Mouse (Mus musculus) adrenal gland, postnatal 25 days (tissue): ENCODE results near the gene Nle1. TPM values are rescaled to one million over a fixed set of nuclear protein-coding genes. Genes with fewer than 3 reads are reported as not detected.

Experiments
- DNase-seq: peaks from one replicate; pipeline ENCODE4 v3.0.0; 2021; ENCODE audit warnings: mixed read lengths
- total RNA-seq: library from RNA; stranded (reverse); gene quantifications from 2 replicates; pipeline ENCODE4 v1.2.3, GENCODE M21; 2021

Gene Nle1
- total RNA-seq, 1 experiment from 2014 or later: 23.5 TPM

DNA sequence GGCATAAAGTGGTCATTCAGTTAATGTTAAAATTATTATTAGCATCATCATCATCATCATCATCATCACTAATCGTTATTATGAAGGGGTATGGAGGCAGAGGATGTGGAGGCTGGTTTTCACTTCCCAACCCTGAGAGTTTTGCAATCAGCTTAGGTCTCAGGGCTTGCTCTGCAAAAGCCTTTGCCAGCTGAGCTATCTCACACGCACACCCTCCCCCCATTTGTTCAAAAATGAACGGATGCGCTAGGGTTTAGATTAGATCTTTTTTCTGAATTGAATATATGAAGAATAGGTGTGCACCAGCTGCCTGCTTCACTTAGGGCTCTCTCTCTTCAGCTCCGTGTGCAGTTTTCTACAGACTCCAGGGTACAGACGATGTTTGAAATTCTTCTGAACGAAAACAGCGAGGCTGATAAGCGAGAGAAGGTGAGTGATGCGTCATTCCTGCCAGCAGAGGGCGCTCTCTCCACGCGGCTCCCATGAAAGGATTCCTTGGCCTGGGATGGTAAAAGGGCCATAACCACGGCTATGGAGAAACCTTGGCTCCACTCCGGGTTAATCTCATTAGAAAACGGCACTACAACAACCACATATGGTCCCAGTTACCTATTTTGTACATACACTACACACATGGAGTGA, 6.6 kb upstream of the Nle1 start:
- DNase-seq: peak; percentile 80

DNA sequence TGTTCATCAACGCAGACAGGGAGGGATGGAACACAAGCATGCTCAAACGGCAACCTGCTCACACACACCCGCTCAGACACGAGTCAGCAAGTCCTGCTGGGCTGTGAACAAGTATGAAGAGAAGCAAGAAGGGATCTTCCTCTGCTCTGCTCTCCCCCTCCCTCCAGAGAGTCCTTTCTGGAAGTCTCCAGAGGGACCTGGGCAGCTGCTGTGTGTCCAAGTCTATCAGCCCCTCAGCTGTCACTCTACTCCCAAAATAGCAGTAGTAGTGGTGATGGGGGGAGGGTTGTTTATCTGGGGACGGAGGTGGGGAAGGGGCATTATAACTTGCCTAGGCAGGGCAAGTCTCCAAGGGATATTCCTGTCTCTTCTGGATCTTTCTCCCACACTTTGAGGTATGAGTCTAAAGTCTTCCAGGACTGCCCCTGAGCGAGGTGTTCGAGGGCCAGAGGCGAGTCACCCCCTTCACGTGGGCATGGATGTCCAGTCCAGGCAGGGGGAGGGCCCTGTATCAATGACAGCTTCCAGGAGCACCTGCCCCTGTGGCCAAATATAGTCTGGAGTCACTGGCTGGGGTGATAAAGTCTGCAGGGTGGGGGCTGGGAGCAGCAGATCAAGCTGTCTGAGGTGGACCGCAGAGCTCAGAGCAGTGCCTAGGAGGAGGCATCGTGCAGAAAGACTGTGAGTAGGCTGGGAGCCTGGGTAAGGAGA, 2.6 kb upstream of the Nle1 start:
- DNase-seq: no peak

DNA sequence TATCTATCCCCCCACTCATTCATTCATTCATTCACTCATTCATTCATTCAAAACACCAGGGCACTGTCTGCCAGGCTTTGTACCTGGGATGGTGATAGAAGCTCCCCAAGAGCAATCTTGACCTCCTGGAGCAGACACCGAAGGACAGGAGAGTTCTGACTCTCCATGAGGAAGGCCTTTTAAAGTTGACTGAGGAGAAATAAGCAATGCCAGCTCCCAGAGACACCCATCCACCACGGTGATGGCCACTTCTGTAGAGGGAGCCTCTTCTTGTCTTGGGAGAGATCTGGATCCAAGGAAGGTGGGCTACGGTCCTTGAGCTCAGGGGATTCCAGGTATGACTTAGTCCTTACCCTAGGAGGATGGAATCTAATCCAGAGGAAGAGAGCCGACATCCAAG, 2.0 kb upstream of the Nle1 start, which contains the start of gene Unc45b:
Gene Unc45b, plus strand, starts transcription at position 301 of the 400 bp plus-strand sequence.
- no peak for DNase-seq

DNA sequence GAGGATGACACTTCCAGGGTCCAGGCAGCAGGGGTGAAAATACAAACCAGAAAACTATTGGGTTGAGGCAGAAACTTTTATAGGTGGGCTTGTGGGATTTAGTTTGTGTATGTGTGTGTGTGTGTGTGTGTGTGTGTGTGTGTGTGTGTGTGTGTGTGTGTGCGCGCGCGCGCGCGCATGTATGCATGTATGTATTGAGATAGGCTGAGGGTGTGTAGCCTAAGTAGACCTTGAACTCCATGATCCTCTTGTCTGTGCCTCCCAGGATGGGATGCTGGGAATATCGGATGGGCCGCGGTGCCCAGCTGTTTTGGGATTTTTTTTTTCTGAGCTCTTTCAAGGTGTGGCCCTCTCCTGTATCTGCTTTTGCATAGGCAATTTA, 388 bp upstream of the Nle1 start:
- no peak for DNase-seq

DNA sequence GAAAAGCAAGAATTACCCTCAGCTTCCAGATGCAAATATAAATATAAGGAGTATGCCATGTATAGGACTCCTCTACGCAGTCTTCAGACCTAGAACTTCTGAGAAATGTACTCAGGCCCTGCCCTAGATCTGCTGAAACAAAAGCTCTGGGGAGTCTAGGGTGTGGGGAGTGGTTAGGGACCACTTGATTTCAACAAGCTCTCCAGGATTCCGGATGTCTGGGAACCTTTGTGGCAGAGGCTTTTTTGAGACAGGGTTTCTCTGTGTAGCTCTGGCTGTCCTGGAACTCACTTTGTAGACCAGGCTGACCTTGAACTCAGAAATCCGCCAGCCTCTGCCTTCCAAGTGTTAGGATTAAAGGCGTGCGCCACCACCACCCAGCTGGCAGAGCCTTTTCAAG, 2.4 kb downstream of the Nle1 start:
- DNase-seq: no peak

DNA sequence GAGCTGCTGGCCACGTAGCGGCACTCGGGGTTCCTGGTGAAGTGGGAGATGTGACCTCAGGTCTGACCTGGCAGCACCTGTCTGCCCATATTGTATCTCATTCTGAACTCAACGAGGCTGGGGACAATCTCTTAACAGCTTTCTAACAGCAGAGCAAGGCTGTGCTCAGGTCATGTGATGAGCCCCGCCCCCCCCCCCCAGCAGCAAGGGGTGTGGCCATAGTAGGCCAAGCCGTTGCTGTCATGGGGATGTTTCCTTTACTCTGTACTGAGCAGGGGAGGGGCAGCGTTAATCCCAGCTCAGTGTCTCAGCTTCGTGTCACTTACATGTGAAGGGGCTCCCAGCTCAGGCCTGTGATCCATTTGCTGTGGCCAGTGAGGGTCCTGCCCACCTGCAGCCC, 3.3 kb downstream of the Nle1 start:
- no peak for DNase-seq

DNA sequence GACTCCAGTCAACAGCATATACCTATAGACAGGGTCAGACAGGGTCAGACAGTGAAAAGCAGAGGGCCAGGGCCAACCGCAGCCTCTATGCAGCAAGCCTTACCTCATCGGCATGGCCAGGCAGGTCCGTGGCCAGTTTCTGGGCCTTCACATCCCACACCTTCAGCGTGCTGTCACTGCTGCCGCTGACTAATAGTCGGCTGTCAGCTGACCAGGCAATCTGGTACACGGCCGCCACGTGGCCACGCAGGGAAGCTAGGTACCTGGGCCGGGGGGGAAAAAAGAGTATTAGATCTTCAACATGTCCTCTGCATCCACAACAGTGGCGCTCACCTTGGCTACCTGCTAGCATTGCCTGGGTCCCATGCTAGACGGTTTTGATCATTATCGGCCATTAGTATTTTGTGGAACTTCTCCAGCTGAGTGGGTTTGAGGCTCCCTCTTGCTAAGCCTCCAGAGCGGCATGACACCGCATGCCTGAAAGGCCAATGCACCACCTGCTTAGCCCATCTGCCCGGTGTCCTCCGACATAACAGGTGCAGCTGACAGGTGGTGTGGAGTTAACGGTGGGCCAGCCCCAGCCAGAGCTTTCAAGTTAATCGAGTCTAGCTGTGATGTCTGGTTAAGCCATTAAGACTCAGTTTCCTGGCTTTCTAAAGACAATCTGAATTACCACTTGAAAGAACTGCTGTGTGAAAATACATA, 6.5 kb downstream of the Nle1 start:
- DNase-seq: no peak

DNA sequence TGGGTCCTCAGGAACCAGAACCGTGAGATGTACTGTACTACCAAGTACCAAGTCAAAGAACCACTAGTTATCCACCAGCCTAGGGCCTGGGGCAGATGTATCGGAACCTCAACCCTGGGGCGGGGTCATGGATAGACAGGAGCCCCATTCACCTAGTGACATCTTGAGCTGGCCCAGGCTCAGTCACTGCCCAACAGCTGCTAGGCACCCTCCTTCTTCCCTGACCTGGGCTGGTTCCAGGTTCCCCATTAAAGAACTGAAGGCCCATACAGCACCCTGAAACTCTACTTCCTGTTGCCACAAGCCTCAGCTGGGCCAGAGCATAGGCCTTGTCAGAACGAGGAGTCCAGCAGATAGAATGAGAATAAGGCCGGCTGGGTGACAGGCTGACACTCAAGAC, 8.5 kb downstream of the Nle1 start:
- no peak for DNase-seq

DNA sequence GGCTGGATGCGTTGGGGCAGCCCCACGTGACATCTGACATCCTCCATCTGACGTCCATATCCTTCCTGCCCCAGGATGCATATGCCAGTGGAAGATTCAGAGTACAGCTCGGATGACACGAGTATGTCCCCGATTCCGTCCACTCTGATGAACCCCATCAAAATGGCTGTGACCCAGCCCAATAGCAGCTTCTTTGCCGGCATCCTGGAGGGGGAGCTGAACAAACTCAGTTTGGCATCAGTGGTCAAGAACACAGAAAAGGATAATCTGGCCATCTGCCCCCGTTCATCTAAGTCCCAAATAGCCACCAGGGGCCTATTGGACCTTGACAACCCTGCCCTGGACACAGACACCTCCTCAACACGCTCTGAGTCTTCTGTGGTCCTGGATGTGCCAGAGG, 10.7 kb downstream of the Nle1 start:
- no peak for DNase-seq

DNA sequence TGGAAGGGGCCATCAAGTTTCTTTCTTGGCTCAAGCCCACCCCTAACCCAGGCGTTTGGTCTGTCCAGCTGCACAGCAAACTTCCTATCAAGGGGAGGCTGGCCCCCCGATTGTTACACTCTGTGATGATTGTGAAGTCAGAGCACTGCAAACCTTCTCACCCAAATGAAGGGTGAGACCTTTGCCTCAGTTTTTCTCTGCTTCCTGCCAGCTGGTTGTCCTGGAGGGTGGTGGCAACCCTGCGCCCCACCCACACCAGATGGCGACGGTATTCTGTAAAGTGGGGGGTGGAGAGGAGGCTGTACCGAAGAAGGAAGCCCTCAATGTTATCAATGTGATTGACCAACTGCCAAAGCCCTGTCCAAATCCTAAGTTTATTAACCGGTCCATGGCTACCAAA, 16.3 kb downstream of the Nle1 start, which contains the start of gene Fndc8:
Gene Fndc8, plus strand, starts transcription at position 189 of the 400 bp plus-strand sequence.
- DNase-seq: no peak

DNA sequence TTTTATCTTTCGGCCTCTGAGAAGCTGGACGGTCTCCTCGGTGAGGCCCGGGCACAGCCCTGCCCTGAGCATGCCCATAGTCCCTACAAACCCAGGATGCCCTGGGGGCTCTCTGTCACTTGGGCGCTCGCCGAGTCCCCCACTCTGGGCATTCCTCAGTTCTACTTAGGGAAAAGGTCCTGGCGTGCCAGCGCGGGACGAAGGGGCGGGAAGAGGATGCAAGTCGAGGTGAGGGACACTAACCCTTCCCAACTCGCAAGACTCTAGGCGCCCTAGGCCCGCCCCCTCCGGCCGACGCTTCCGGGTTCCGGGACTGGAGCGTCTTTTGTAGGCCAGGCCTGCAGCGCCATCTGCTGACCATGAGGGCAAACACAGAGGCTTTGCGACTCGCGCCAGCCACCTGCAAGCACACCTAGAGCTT, 17.9 kb downstream of the Nle1 start, which contains the start of gene Rad51d:
Gene Rad51d, minus strand, starts transcription at position 273 of the 421 bp plus-strand sequence.
- peak; percentile 95 for DNase-seq

DNA sequence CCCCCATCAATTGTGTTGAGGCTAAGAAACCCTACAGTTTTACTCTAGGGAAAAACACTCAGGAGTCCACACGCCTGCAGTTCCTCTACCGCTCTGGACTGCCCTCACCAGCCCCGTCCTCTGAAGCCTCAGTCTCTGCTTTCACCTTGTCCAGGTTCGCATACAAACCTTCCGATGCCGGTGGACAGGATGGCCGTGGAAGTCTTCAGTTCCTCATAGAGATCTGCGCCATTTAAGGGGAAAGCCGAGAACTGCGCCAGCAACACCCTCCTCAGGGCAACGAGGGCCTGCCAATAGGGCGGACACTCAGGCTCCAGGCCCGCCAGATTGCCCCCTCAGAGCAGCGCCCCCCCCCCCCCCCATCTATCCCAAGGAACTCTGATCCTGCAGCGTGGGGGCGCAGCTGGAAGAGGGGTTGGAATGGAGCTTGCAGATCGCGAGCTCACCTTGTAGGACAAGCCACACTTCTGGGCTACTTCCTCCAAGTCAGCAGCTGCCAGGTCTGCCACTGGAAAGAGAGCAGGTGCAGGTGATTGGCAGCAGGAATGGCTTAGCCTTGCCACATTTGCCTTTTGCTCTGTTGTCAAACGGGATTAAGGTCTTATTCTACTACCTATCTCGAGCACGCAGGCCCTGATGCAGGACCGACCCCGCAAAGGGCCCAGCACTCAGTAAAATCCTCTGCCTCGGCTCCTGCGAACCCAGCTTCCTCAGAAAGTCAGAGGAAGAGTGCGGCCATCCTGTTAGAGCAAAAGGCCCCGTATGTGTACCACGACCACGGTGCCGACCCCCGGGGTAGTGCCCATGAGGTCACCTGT, 18.5 kb downstream of the Nle1 start:
- DNase-seq: peak; percentile 18

DNA sequence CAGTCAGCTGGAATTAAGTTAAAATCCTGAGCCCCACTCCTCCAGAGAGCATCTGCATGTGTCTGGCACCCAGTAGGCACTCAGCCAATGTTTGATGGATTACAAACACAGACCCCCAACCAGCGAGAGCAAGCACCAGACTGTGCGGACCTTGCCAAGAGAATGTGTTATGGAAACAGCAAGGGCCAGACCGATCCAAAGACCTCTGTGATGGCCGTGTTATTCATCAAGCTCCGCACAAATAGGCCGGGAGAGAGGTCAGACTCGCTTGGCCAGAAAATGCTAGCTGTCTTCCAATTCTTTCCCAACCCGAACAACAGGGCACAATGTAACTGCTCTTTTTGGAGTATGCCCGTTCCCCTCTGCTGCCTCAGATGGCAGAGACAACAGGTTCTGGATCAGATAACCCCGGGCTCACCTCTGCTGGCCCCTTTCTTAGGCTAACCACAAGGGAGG, 19.7 kb downstream of the Nle1 start:
- no peak for DNase-seq

DNA sequence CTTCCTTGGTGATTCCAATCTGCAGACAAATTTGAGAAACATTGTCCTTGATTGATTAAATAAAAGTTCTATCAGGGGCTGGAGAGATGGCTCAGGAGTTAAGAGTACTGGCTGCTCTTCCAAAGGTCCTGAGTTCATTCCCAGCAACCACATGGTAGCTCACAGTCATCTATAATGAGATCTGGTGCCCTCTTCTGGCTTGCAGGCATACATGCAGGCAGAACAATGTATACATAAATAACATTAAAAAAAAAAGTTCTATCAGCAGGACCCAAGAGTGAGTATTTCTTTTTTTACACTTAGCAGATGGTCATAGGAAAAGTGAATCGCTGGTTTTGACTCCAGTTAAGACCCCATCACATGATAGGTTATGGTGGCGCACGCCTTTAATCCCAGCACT, 21.7 kb downstream of the Nle1 start:
- DNase-seq: no peak

DNA sequence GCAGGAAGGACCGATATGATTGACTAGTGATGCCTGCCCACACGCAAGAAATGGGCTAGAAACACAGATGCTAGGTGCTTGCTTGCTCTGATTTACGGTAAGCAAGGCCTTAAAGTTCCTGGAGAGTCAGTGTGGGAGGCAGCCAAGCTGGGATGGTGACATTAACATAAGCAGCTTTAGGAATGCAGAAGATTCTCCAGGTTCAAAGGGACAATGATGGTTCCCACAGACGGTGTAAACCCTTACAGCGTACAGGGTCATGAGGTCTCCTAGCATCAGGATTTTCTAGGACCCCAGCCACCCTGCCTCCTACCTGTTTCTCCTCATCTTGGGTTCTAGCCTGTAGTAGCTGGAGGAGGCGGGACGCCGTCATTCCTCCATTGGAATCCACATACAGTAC, 25.0 kb downstream of the Nle1 start:
- no peak for DNase-seq

DNA sequence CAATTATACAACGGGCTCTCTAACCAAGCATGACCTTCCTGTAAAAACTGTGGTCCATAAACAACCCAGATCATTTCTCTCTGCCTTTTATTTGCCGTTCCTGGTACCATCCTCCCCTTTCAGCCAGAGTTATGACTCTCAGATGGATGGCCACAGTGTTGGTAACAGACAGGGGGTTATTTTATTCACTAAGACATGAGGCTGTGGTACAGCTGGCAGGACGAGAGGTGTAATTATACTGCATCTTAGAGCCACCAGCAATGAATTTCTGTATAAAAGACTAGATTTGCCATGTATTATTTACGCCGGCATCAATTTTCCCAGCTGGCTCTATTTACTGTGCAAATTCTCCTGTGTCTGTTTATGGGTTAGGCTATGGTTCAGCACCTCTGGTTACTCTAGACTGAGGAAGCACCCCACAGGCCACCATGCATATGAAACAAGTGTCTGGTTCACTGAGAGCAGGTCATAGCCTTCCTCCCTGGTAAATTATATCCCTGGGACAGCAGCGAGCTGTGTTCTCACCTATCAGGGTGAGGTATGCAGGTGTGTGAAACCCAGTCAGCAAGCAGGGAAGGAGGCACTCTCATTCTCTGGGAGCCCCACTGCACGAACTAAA, 30.4 kb downstream of the Nle1 start:
- no peak for DNase-seq

DNA sequence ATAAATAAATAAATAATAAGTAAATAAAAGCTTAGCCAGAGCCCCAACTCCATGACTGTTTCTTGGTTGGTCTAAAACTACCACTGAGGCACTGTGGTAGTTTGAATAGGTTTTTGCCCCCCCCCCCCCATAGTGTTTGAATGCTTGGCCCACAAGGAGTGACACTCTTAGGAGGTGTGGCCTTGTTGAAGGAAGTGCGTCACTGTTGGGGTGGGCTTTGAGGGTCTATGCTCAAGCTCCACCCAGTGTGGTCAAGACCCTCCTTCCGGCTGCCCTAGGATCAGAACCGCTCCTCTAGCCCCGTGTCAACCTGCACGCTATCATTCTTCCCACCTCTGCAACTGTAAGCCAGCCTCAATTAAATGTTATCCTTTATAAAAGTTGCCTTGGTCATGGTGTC, 32.6 kb downstream of the Nle1 start:
- DNase-seq: no peak

DNA sequence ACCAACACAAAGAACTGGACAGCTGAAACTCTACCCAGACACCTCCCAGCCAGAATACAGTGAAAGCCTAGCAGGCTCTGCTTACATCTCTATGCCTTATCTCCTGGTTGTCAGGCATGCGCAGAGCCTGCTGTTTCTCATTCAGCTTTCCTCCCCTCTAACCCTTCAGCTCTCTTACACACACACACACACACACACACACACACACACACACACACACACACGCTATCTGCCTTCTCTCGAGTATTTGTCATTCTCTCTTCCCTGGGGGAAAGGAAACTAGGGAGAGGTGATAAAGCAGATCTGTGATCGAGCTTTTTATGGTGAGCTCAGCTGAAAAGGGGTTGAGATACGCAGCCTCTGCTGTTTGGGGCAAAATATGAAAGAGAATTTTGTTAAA, 33.3 kb downstream of the Nle1 start:
- DNase-seq: no peak

DNA sequence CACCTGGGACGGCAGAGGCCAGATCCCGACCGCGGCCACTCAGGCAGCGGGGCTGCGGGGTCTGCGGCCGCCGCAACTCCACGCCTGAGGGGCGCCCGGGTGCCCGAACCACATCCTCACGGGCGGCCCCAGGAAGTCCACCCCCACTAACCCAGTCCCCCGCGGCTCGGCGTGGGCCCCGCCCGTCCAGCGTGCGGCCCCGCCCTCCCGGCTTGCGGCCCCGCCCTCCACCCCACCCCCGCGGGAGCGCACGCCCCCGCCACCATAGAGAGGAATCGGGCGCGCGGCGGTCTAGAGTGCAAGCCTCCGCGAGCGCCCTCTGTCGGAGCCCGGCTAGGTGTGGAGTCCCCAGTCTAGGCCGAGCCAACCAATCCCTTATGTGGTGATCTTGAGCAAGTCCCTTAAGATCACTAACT, 37.2 kb downstream of the Nle1 start, which contains the start of gene Rffl:
Gene Rffl, minus strand, starts transcription at position 180 of the 416 bp plus-strand sequence.
- peak; percentile 98 for DNase-seq

DNA sequence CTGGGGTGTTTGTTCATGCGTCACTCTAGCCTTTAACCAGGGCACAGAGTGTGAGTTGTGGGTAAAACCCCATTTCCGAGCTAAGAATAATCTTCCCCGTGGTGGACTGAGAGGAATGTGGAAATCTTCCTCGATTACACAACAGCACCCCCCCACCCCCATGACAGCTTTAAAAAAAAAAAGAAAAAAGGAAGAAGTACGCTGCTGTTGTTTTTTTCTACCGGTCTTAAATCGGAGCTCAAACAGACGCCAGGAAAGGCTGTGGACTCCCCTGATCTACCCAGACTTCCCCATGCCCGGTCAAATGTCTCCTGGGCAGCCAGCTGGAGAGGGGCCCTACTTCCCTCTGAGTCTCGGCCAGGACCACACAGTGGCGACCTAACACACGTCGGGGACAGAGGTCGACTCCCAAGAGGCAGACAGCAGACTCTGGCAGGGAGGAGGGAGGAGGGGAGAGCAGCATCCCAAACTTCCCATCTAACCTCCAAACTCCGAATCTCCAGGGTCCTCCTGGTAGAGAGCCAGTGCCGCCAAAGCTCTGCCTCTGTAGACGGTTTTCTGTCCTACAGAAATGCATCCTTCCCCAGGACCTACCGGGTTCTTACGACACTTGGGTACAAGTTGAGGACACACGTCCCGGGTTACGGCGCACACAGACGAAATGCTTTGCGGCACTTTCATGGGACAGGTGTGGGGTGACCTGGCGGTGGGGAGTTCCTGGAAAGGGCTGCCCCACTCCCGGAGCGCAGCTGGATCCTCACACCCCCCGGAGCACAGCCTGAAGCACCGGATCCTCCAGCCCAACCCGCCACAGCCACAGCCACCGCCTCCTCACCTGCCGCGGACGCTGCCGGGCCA, 37.8 kb downstream of the Nle1 start:
- DNase-seq: peak; percentile 25
